Mouse (Mus musculus): ENCODE data around the gene Cdc27. TPM values are rescaled to one million over a fixed set of nuclear protein-coding genes. Genes with fewer than 3 reads are reported as not detected.
"Not testable (repeated sequence)": the region's sequence is repeated elsewhere in the genome, so short reads cannot be mapped to it uniquely, and the experiment has no call there.

Cdc27 gene
- polyA plus RNA-seq, 1 experiment from 2014 or later, result 24.4 TPM

DNA sequence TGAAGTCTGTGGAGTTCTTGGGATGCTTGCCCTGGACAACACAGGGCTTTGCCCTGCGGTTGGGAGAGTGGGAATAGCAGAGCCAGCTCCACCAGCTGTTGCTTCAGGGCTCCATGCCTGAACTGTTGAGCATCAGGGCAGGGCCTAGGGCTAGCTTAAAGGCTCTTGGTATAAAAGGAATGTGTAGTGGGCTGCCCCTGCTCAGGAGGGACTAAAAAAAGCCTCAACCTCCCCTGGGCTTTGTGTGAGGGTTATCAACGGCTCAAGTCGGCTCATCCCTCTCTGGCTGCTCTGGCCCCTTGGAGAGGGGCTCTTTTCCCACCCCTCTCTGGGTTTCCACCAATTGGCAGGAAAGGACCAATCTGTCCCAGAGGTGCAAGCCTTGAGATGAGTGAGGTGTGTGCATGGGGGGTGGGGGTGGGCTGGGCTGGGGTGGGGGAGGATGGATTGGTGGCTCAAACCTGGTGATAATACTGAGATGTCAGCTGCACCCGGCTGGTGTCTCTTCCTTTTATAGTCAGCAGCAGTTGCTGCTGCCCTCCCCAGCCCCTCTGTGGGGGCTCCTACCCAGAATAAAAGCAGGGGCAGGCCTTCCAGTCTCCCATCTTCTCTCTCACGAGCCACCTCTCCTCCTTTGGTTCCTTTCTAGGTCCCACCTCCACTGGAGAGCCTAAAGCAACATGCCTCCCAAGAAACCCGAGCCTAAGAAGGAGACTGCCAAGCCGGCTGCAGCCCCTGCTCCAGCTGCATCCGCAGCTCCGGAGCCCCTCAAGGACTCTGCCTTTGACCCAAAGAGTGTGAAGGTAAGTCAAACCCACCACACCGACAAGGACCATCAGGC is 26.6 kb upstream of the Cdc27 start:
- 57% methylated on average over 10 of the region's 10 CpGs for WGBS
- Histone ChIP-seq H3K4me3 (ENCODE audit: low read length) (no peak overlapping the region), H3K4me1 (ENCODE audit: control insufficient read depth, insufficient read depth, low read length) (0 out of 2 replicates have a peak, but pooled peaks cover 2% of the 10 kb centered on the region), H3K4me2 (ENCODE audit: low read depth, low read length) (no peak overlapping the region), H3K27me3 (replicated peaks; ENCODE audit: control insufficient read depth, insufficient read depth, low read length) (no peaks in the 10 kb centered on the region), H3K9me3 (ENCODE audit: control insufficient read depth, low read length) (no peaks in the 10 kb centered on the region), H3K9ac (ENCODE audit: low read depth, low read length) (no peak overlapping the region), H3K36me3 (ENCODE audit: control insufficient read depth, insufficient read depth, low read length) (no peaks in the 10 kb centered on the region), H3K27ac (ENCODE audit: low read length) (no peak overlapping the region)
- no peak for ATAC-seq

DNA sequence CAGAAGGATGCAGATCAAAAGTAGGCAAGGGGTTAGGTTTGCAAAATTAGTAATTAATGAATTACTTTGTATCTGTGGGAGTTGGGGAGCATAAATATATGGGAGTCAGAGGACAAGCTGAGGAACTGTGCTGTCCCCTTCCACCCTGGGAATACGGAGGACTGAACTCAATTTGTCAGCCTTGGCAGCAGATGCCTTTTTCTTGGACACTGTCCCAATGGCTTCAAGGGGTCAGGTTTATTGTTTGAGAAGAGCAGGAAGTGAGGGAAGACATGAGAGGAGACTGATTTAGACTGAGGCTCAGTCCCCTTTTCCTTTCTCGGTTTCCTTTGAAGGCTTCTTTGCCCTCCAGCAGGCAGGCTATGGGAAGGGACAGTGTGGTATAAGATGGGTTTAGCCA is 22.1 kb upstream of the Cdc27 start:
- Histone ChIP-seq H3K36me3 (ENCODE audit: control insufficient read depth, insufficient read depth, low read length) (no peaks in the 10 kb centered on the region), H3K4me2 (ENCODE audit: low read depth, low read length) (no peak overlapping the region), H3K9me3 (ENCODE audit: control insufficient read depth, low read length) (0 out of 2 replicates have a peak, but pooled peaks cover 3% of the 10 kb centered on the region), H3K27ac (ENCODE audit: low read length) (no peak overlapping the region), H3K9ac (ENCODE audit: low read depth, low read length) (no peak overlapping the region), H3K4me1 (ENCODE audit: control insufficient read depth, insufficient read depth, low read length) (no peaks in the 10 kb centered on the region), H3K27me3 (replicated peaks; ENCODE audit: control insufficient read depth, insufficient read depth, low read length) (no peaks in the 10 kb centered on the region), H3K4me3 (ENCODE audit: low read length) (no peak overlapping the region)
- ATAC-seq, result no peak
- WGBS, result 38% methylated on average over 2 of the region's 2 CpGs

DNA sequence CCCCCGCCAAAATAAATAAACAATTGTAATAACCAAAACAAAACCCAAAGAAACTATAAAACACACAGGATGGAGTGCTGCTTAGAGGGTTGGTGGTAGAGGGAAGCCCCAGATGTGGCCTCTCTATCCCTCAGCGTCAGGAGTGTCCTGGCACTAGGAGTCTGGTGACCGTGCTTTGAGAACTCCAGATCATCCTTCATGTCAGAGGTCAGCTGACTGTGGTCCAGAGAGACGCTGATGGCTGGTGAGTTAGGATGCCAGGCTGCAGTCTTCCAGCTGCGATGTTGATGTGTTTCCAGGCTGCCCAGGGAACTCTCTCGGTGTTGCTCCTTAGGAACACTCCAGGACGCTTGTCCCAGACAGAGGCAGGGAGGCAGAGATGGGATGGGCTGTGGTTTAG is 21.7 kb upstream of the Cdc27 start:
- 49% methylated on average over 7 of the region's 7 CpGs for WGBS
- no peak overlapping the region for H3K4me2 ChIP-seq (ENCODE audit: low read depth, low read length)
- no peak overlapping the region for H3K27ac ChIP-seq (ENCODE audit: low read length)
- H3K27me3 ChIP-seq (replicated peaks; ENCODE audit: control insufficient read depth, insufficient read depth, low read length), result no peaks in the 10 kb centered on the region
- no peaks in the 10 kb centered on the region for H3K36me3 ChIP-seq (ENCODE audit: control insufficient read depth, insufficient read depth, low read length)
- ATAC-seq, result no peak
- H3K4me1 ChIP-seq (ENCODE audit: control insufficient read depth, insufficient read depth, low read length), result no peaks in the 10 kb centered on the region
- no peak overlapping the region for H3K4me3 ChIP-seq (ENCODE audit: low read length)
- H3K9me3 ChIP-seq (ENCODE audit: control insufficient read depth, low read length), result 0 out of 2 replicates have a peak, but pooled peaks cover 3% of the 10 kb centered on the region
- H3K9ac ChIP-seq (ENCODE audit: low read depth, low read length), result no peak overlapping the region

DNA sequence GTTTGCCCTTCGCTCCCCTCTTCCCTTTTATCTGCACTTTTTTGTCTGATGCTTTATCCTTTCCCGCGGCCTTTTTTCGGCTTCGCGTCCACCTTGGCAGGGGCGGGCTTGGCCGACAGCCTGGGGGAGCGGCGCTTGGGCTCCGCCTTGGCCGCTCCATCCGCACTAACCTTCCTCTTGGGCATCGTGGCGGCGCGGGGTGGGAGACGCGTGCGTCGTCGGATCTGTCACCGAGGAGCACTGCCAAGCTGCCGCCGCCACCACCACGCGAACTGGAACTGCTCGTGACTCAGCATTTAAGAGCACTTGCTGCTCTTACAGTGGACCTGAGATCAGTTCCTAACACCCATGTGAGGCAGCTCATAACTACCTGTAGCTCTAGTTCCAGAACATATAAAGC is 21.0 kb upstream of the Cdc27 start:
- H3K27me3 ChIP-seq (replicated peaks; ENCODE audit: control insufficient read depth, insufficient read depth, low read length); H3K27ac ChIP-seq (ENCODE audit: low read length); H3K36me3 ChIP-seq (ENCODE audit: control insufficient read depth, insufficient read depth, low read length); H3K9me3 ChIP-seq (ENCODE audit: control insufficient read depth, low read length); H3K4me1 ChIP-seq (ENCODE audit: control insufficient read depth, insufficient read depth, low read length): not testable (repeated sequence)
- Histone ChIP-seq H3K9ac (ENCODE audit: low read depth, low read length) (peak overlapping the region; percentile 48; the same call in 1 of the 2 replicates), H3K4me2 (ENCODE audit: low read depth, low read length) (peak overlapping the region; percentile 73), H3K4me3 (ENCODE audit: low read length) (peak overlapping the region; percentile 42)
- WGBS, result 4% methylated on average over 28 of the region's 28 CpGs
- ATAC-seq, result 0 out of 2 replicates have a peak, but pooled peaks have one; percentile 5

DNA sequence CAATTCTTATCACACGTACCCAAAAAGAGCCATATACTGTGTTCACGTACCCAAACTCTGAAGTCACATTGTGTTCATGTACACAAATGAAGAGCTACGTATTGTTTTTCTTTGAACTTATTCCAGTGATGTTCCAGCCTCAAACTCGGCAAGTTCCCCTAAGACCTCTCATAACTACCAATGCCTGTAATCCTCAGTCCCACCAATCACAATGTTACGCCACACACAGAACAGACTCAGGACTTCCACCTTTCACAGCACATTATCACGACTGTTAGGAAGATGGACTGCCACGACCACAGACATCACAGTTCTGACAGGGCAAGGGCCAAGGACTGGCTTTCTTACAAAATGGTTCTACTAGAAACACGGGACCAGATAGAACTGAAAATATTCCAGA is 20.1 kb upstream of the Cdc27 start:
- not testable (repeated sequence) for H3K9ac ChIP-seq (ENCODE audit: low read depth, low read length); ATAC-seq; H3K9me3 ChIP-seq (ENCODE audit: control insufficient read depth, low read length); H3K4me3 ChIP-seq (ENCODE audit: low read length); H3K27ac ChIP-seq (ENCODE audit: low read length); H3K36me3 ChIP-seq (ENCODE audit: control insufficient read depth, insufficient read depth, low read length); H3K4me1 ChIP-seq (ENCODE audit: control insufficient read depth, insufficient read depth, low read length); H3K27me3 ChIP-seq (replicated peaks; ENCODE audit: control insufficient read depth, insufficient read depth, low read length); H3K4me2 ChIP-seq (ENCODE audit: low read depth, low read length)
- WGBS, result 86% methylated on average over 8 of the region's 8 CpGs

DNA sequence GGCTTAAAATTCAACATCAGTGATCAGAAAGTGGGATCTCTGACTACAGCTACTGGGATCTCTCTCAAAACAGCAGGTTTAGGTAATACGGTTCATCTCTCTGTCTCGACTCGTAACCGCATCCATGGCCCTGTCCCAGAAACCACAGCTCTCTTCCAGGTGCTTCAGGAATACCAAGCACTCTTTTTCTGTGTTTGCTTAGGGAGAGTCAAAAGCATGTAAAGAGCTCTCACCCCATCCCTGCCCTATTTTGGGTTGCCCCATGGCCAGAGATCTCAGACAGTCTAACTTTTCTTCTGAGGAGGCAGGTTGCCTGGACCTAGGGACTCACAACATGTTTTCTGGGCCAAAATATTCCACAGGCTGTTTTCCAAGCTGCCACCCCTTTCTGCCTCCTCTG is 17.9 kb upstream of the Cdc27 start:
- no peaks in the 10 kb centered on the region for H3K4me1 ChIP-seq (ENCODE audit: control insufficient read depth, insufficient read depth, low read length)
- no peaks in the 10 kb centered on the region for H3K27me3 ChIP-seq (replicated peaks; ENCODE audit: control insufficient read depth, insufficient read depth, low read length)
- H3K4me2 ChIP-seq (ENCODE audit: low read depth, low read length), result no peak overlapping the region
- no peak overlapping the region for H3K27ac ChIP-seq (ENCODE audit: low read length)
- no peak overlapping the region for H3K9ac ChIP-seq (ENCODE audit: low read depth, low read length)
- WGBS, result 97% methylated on average over 4 of the region's 4 CpGs
- 0 out of 2 replicates have a peak, but pooled peaks cover 3% of the 10 kb centered on the region for H3K9me3 ChIP-seq (ENCODE audit: control insufficient read depth, low read length)
- no peaks in the 10 kb centered on the region for H3K36me3 ChIP-seq (ENCODE audit: control insufficient read depth, insufficient read depth, low read length)
- H3K4me3 ChIP-seq (ENCODE audit: low read length), result no peak overlapping the region
- no peak for ATAC-seq

- H3K4me1 ChIP-seq (ENCODE audit: control insufficient read depth, insufficient read depth, low read length), result no peaks in the 10 kb centered on the region
- H3K27me3 ChIP-seq (replicated peaks; ENCODE audit: control insufficient read depth, insufficient read depth, low read length), result no peaks in the 10 kb centered on the region
- no peaks in the 10 kb centered on the region for H3K36me3 ChIP-seq (ENCODE audit: control insufficient read depth, insufficient read depth, low read length)
- no peak overlapping the region for H3K4me3 ChIP-seq (ENCODE audit: low read length)
- no peak for ATAC-seq
- no peak overlapping the region for H3K4me2 ChIP-seq (ENCODE audit: low read depth, low read length)
- no peak overlapping the region for H3K27ac ChIP-seq (ENCODE audit: low read length)
- 0 out of 2 replicates have a peak, but pooled peaks cover 3% of the 10 kb centered on the region for H3K9me3 ChIP-seq (ENCODE audit: control insufficient read depth, low read length)
- no peak overlapping the region for H3K9ac ChIP-seq (ENCODE audit: low read depth, low read length)
- WGBS, result 79% methylated on average over 9 of the region's 9 CpGs
Measured at GRCm38 (mm10) chr11:104567736-104568135, 17.3 kb upstream of the Cdc27 start.

DNA sequence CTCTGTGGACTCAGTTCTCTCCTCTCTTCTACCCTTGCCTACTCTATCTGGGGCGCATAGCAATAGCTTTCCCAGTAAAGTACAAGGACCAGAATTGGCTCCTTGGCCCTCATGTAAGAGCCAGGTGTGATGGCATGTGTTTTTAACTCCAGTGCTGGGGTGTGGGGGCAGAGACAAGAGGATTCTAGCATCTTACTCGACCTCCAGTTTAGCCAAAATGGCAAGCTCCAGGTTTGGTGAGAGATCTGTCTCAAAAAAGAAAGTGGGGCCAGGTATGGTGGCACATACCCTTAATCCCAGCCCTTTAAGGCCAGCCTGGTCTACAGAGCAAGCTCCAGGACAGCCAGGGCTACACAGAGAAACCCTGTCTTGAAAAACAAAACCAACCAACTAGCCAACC is 16.4 kb upstream of the Cdc27 start:
- H3K27ac ChIP-seq (ENCODE audit: low read length), result no peak overlapping the region
- no peak overlapping the region for H3K4me3 ChIP-seq (ENCODE audit: low read length)
- H3K9me3 ChIP-seq (ENCODE audit: control insufficient read depth, low read length), result 0 out of 2 replicates have a peak, but pooled peaks cover 3% of the 10 kb centered on the region
- 73% methylated on average over 2 of the region's 2 CpGs for WGBS
- H3K4me1 ChIP-seq (ENCODE audit: control insufficient read depth, insufficient read depth, low read length), result no peaks in the 10 kb centered on the region
- H3K9ac ChIP-seq (ENCODE audit: low read depth, low read length), result no peak overlapping the region
- H3K4me2 ChIP-seq (ENCODE audit: low read depth, low read length), result no peak overlapping the region
- ATAC-seq, result no peak
- no peaks in the 10 kb centered on the region for H3K36me3 ChIP-seq (ENCODE audit: control insufficient read depth, insufficient read depth, low read length)
- H3K27me3 ChIP-seq (replicated peaks; ENCODE audit: control insufficient read depth, insufficient read depth, low read length), result no peaks in the 10 kb centered on the region

GRCm38 (mm10) chr11:104566097-104566496 is 15.7 kb upstream of the Cdc27 start:
- Histone ChIP-seq H3K9me3 (ENCODE audit: control insufficient read depth, low read length) (0 out of 2 replicates have a peak, but pooled peaks cover 3% of the 10 kb centered on the region), H3K27ac (ENCODE audit: low read length) (no peak overlapping the region), H3K27me3 (replicated peaks; ENCODE audit: control insufficient read depth, insufficient read depth, low read length) (no peaks in the 10 kb centered on the region), H3K9ac (ENCODE audit: low read depth, low read length) (no peak overlapping the region), H3K4me1 (ENCODE audit: control insufficient read depth, insufficient read depth, low read length) (no peaks in the 10 kb centered on the region), H3K4me2 (ENCODE audit: low read depth, low read length) (no peak overlapping the region), H3K36me3 (ENCODE audit: control insufficient read depth, insufficient read depth, low read length) (no peaks in the 10 kb centered on the region), H3K4me3 (ENCODE audit: low read length) (no peak overlapping the region)
- 86% methylated on average over 6 of the region's 6 CpGs for WGBS
- ATAC-seq, result no peak
